Mouse (Mus musculus) activated CD4-positive, CD25-positive, alpha-beta regulatory T cell, adult 9 weeks (primary cell): ENCODE measurements around the gene Hk1. TPM values are rescaled to one million over a fixed set of nuclear protein-coding genes. Genes with fewer than 3 reads are reported as not detected.

Source experiments
- polyA plus RNA-seq: library from polyadenylated mRNA; unstranded; fragments of 100-300 nt; shearing (Covaris generic); gene quantifications from one replicate; pipeline ENCODE4 v1.2.1, GENCODE M21; 2017

The Hk1 gene
- 173 TPM for polyA plus RNA-seq

DNA sequence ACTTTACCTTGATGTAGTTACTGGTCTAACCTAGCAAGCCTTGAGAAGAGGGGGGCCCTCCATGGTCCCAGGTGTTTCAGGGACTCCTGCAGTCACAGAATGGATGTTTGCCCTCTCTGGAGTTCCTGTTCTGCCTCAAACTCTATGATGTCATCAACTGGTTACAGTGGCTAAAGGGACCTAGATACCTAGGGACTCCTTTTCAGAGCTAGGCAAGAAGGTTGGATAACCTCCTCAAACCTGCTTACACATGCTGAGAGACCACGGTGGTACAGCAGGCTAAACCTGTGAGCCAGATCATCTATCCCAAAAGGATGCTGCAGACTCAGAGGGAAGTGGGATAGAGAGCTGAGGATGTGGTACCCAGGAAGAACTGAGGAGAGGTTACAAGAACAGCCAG is at the start of gene Hk1:
Gene Hk1, minus strand, starts transcription at position 101 of the 400 bp plus-strand sequence.

DNA sequence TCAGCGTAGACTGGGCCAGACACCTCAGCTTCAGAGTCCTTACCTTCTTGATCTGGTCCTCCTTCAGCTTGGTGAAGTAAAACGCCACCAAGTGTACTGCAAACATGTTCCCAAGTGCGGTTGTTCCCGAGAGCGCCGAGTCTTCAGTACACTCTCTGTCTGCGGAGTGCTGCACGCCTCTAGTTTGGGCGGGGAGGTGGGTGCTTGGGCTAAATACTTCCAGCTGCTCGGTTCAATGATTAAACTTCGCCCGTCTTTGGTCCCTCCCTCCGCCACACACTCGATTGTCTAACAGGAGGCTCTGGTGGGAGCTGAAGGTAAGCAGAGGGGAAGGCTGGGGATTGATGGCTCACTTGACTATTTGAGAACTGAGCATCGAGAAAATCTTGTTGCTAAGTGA is 42.5 kb upstream of the Hk1 start, which contains the start of gene Hkdc1:
Gene Hkdc1, minus strand, starts transcription at position 237 of the 400 bp plus-strand sequence.

GRCm38 (mm10) chr10:62252000-62252488 is 127.7 kb downstream of the Hk1 start, which contains the start of gene Tacr2:
Tacr2 (plus strand) TSS chr10:62252438.

GRCm38 (mm10) chr10:62230708-62231394 is 148.9 kb downstream of the Hk1 start, which contains the start of gene Tspan15:
Tspan15 (minus strand) TSS chr10:62231251.

Other genes starting within 250 kb of the Hk1 start
- gene Neurog3, start 246.8 kb downstream of the Hk1 start, polyA plus RNA-seq = not detected
- gene Fam241b, start 236.0 kb downstream of the Hk1 start, polyA plus RNA-seq = 13.3 TPM
- gene Tspan15, start 148.7 kb downstream of the Hk1 start, polyA plus RNA-seq = 0.21 TPM
- not detected for gene Tacr2, start 127.5 kb downstream of the Hk1 start, polyA plus RNA-seq
- gene Hkdc1, start 42.6 kb upstream of the Hk1 start, polyA plus RNA-seq = not detected
- not detected for gene 4930507D05Rik, start 69.6 kb upstream of the Hk1 start, polyA plus RNA-seq
- gene Supv3l1, start 69.8 kb upstream of the Hk1 start, polyA plus RNA-seq = 19.5 TPM
- 81.4 TPM for gene Vps26a, start 106.9 kb upstream of the Hk1 start, polyA plus RNA-seq
- 1,417 TPM for gene Srgn, start 147.5 kb upstream of the Hk1 start, polyA plus RNA-seq
- gene Kif1bp, start 198.5 kb upstream of the Hk1 start, polyA plus RNA-seq = 6.0 TPM
- 55.3 TPM for gene Ddx21, start 222.4 kb upstream of the Hk1 start, polyA plus RNA-seq